Mouse (Mus musculus) liver, adult 2 months (tissue): ENCODE measurements around the gene Crybb2. TPM values are rescaled to one million over a fixed set of nuclear protein-coding genes. Genes with fewer than 3 reads are reported as not detected.

ENCODE experiments used
- DNase-seq: peaks from one replicate; pipeline ENCODE4 v3.0.0-alpha.2; 2011; ENCODE audit warnings: low read depth, low spot score; ENCODE audit errors: extremely low read depth
- H3K27ac ChIP-seq: fragments of 200-500 bp; replicated peaks from 2 replicates; pipeline ENCODE4 v1.5.1; 2012; ENCODE audit warnings: low read depth, mild to moderate bottlenecking, control low read depth, inconsistent platforms, low read length; ENCODE audit not compliant: insufficient read depth
- H3K27me3 ChIP-seq: fragments of 200-500 bp; 2 replicates; pipeline ENCODE4 v1.6.1; 2012; ENCODE audit warnings: mild to moderate bottlenecking, moderate library complexity, low read length, inconsistent platforms; ENCODE audit not compliant: control insufficient read depth, insufficient read depth
- H3K36me3 ChIP-seq: fragments of 200-500 bp; 2 replicates; pipeline ENCODE4 v1.6.1; 2012; ENCODE audit warnings: low read length, inconsistent platforms; ENCODE audit not compliant: control insufficient read depth, insufficient read depth
- H3K4me1 ChIP-seq: fragments of 200-500 bp; 2 replicates; pipeline ENCODE4 v1.6.1; 2011; ENCODE audit warnings: low read length; ENCODE audit not compliant: control insufficient read depth, insufficient read depth
- H3K4me3 ChIP-seq: fragments of 200-500 bp; 2 replicates; pipeline ENCODE4 v1.5.1; 2011; ENCODE audit warnings: low read depth, mild to moderate bottlenecking, control low read depth, low read length, moderate library complexity; ENCODE audit not compliant: insufficient read depth
- H3K79me2 ChIP-seq: fragments of 200-500 bp; 2 replicates; pipeline ENCODE4 v1.6.1; 2012; ENCODE audit warnings: inconsistent platforms, mild to moderate bottlenecking, low read length, moderate library complexity; ENCODE audit not compliant: control insufficient read depth, insufficient read depth
- H3K9ac ChIP-seq: fragments of 200-500 bp; 2 replicates; pipeline ENCODE4 v1.6.1; 2012; ENCODE audit warnings: low read depth, mild to moderate bottlenecking, control low read depth, inconsistent platforms, low read length
- CTCF ChIP-seq: fragments of 200-500 bp; IDR thresholded peaks from 2 replicates; pipeline ENCODE4 v1.5.1; 2011; ENCODE audit warnings: low read depth, low read length, control low read depth
- POLR2A ChIP-seq: fragments of 200-500 bp; IDR thresholded peaks from 2 replicates; pipeline ENCODE4 v1.6.1; 2011; ENCODE audit warnings: low read length, control low read depth; ENCODE audit not compliant: insufficient read depth; ENCODE audit errors: extremely low read depth
- WGBS: fragments of 180-500 bp; shearing (Covaris S2); methylation state at CpG from one replicate; pipeline ENCODE4 v1.1.7; 2018; 5-methylcytosine and 5-hydroxymethylcytosine counted together
- polyA plus RNA-seq: library from polyadenylated mRNA; depleted of rRNA; stranded (reverse); fragments of >200 nt; gene quantifications from 2 replicates; pipeline ENCODE4 v1.2.3, GENCODE M21; 2012
- total RNA-seq: library from RNA; depleted of rRNA; stranded (reverse); fragments of >200 nt; gene quantifications from 2 replicates; pipeline ENCODE4 v1.2.3, GENCODE M21; 2014

Crybb2 gene
- total and polyA plus RNA-seq, 2 experiments = not detected

DNA sequence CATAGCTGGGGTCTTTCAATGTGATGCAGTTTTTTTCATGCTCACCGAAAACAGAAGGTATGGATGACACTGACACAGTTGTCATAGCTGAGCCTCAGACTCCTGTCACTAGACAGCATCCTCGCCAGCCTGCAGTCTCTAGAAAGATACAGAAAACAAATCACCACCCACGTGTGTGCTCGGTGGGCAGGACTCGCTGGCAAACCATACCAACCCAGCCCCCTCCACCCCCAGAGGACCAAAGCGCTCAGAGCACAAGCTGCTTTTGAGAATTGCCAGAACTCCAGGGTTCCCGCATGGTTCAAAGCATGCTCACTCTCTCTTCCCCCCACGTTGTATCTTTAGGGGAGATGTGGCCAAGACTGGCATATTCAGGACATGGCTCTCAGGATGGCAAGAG lies 51.7 kb downstream of the Crybb2 start:
- Histone ChIP-seq H3K27me3 (no peaks in the 10 kb centered on the region), H3K36me3 (no peaks in the 10 kb centered on the region), H3K4me3 (no peak overlapping the region), H3K27ac (no peak overlapping the region), H3K9ac (no peak overlapping the region), H3K4me1 (peaks cover 11% of the 10 kb centered on the region), H3K79me2 (peaks cover 3% of the 10 kb centered on the region; the same call in 1 of the 2 replicates)
- TF ChIP-seq POLR2A (no peak), CTCF (no peak)
- DNase-seq = no peak
- WGBS = 75% methylated on average over 8 of the region's 8 CpGs

DNA sequence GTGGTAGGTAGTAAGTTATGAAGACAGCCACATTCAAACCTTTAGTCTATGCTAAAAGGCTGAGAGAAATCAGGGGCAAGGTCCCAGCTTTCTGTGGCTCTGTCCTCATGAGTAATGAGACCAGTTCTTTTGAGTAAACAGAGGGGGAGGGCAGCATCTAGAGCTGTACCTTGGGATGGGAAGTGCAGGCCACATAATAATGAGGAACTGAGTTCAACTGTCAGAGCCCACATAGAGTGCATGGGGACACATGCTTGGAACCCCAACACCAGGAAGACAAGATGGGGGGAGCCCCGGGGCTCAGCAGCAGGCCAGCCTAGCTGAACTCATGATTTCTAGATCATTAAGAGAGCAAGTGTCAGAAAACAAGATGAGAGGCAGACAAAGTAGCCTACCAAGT lies 52.9 kb downstream of the Crybb2 start:
- Histone ChIP-seq H3K4me1 (peaks cover 11% of the 10 kb centered on the region), H3K79me2 (peaks cover 3% of the 10 kb centered on the region; the same call in 1 of the 2 replicates), H3K9ac (no peak overlapping the region), H3K4me3 (no peak overlapping the region), H3K27ac (no peak overlapping the region), H3K27me3 (no peaks in the 10 kb centered on the region), H3K36me3 (no peaks in the 10 kb centered on the region)
- no peak for DNase-seq
- TF ChIP-seq POLR2A = no peak
- no peak for TF ChIP-seq CTCF
- 73% methylated on average over 1 of the region's 1 CpGs for WGBS

DNA sequence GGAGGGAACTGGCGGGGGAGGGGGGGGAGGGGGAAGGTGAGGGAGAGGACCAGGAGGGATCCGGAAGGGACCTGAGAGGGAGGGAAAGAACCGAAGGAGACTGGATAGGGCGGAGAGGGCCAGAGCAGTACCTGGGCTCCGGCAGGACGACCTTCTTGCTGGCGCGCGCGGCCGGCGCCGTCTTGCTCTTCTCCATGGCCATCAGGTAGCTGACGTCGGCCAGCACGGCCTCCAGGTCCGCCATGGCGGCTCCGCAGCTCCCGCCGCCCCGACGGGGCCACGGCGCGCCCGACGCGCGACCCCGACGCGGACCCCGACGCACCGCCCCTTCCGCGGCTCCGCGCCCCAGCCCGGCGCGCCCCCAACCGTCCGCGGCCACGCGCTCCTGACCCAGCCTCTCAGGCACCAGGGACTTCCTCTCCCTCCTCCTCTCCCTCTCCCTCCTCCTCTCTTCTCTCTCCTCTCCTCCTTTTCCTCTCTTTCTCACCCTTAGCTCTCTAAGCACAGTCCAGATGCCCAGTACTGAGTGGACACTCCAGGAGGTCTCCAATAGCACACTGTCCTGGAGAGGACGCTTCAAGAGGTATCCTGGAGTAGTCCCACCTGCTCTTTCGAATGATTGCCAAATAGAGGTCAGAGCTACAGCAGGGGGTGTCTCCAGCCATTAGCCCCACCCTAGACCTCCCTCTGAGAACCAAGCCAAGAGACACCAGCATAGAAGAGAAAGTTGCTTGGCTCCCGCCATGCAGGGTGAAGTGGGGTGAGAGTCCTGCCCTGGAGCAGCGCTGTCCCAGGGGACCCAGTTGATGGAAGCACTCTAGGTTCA lies 54.5 kb downstream of the Crybb2 start, which contains the start of gene Grk3:
Gene Grk3 (minus strand): TSS at position 556 of the 826 bp plus-strand sequence.
- Histone ChIP-seq H3K27me3 (no peaks in the 10 kb centered on the region), H3K36me3 (no peaks in the 10 kb centered on the region), H3K4me3 (peak within 1 kb of the TSS; percentile 81), H3K27ac (peak within 1 kb of the TSS; percentile 61), H3K79me2 (peaks cover 3% of the 10 kb centered on the region; the same call in 1 of the 2 replicates), H3K9ac (peak within 1 kb of the TSS; percentile 89), H3K4me1 (peaks cover 11% of the 10 kb centered on the region)
- TF ChIP-seq CTCF = no peak
- TF ChIP-seq POLR2A = 0 out of 2 replicates have a peak, but pooled peaks have one; percentile 35
- under 1% methylated on average over 49 of the region's 52 CpGs for WGBS
- DNase-seq = no peak

DNA sequence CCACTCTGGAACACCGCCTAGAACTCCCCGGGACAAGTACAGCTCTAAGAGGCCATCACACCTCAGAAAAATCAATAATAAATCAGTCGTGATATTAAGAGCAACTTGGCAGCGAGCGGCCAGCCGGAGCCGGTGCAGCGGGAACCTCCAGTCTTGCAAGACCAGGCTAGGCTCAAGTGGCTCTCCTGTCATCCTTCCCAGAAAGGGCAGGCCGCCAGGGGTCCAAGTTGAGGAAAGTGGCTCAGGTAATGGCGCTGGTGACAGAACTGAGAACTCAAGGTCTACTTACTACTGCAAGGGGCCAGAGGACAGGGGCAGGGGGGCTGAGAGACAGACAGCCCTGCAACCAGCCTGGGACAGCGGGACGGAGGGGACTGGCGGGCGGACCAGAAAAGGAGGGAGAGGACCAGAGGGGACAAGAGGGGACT lies 55.1 kb downstream of the Crybb2 start:
- Histone ChIP-seq H3K79me2 (peaks cover 3% of the 10 kb centered on the region; the same call in 1 of the 2 replicates), H3K4me3 (peak overlapping the region; percentile 81), H3K27me3 (no peaks in the 10 kb centered on the region), H3K27ac (no peak overlapping the region), H3K36me3 (no peaks in the 10 kb centered on the region), H3K9ac (peak overlapping the region; percentile 89), H3K4me1 (peaks cover 11% of the 10 kb centered on the region)
- TF ChIP-seq CTCF (no peak), POLR2A (no peak)
- WGBS = under 1% methylated on average over 13 of the region's 14 CpGs
- DNase-seq = peak; percentile 21

DNA sequence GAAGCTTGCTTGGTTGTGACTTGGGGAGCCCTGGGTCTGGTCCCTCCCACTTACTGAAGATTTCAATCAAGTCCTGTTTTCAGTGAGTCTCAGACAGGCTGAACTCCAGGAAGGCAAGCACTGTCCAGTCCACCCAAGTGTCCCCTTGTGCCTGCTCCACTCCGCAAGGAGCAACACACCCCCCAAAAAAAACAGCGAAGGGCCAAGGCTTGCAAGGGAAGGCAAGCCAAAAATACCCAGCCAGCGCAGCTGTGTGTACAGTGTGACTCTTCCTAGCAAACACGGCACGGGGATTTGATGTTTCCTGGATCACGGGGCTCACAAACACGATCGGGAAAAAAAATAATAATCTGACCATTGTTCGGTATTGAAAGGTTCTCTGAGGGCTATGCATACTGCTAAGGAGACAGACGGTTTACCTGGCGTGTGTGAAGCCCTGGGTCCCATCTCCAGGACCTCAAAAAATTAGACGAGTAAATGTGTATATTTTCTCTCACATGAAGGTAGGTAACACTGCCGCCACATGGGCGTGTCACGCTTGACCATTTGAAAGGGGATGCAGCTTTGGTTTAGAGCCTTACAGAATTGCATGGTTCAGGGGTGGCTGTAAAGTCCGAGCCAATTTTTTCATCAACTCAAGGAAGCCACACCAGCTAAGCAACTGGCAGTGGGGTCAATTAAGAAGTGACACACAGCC lies 55.7 kb downstream of the Crybb2 start:
- Histone ChIP-seq H3K79me2 (peaks cover 3% of the 10 kb centered on the region; the same call in 1 of the 2 replicates), H3K9ac (no peak overlapping the region), H3K36me3 (no peaks in the 10 kb centered on the region), H3K4me1 (peaks cover 11% of the 10 kb centered on the region), H3K27ac (no peak overlapping the region), H3K4me3 (peak overlapping the region; percentile 81; the same call in 1 of the 2 replicates), H3K27me3 (no peaks in the 10 kb centered on the region)
- DNase-seq = no peak
- TF ChIP-seq POLR2A = no peak
- 12% methylated on average over 16 of the region's 16 CpGs for WGBS
